Mouse (Mus musculus): Measurements from ENCODE around the gene Mtg2. TPM values are rescaled to one million over a fixed set of nuclear protein-coding genes. Genes with fewer than 3 reads are reported as not detected.

The Mtg2 gene
- polyA plus RNA-seq, 3 experiments from 2014 or later: 28.5 to 51.3 (median 40.1) TPM

GRCm38 (mm10) chr2:180053001-180053400 is 17.4 kb upstream of the Mtg2 start:
- no peak for ATAC-seq

- ATAC-seq: no peak
Measured at GRCm38 (mm10) chr2:180063338-180064131, 6.9 kb upstream of the Mtg2 start.

GRCm38 (mm10) chr2:180069770-180070480 is 463 bp upstream of the Mtg2 start:
- peak; percentile 43 for ATAC-seq

- no peak for ATAC-seq
Measured at GRCm38 (mm10) chr2:180071671-180072070, 1.3 kb downstream of the Mtg2 start.

GRCm38 (mm10) chr2:180072886-180073285 is 2.5 kb downstream of the Mtg2 start:
- ATAC-seq: no peak

- ATAC-seq: no peak
Measured at GRCm38 (mm10) chr2:180077622-180078021, 7.2 kb downstream of the Mtg2 start.

GRCm38 (mm10) chr2:180080680-180081079 is 10.3 kb downstream of the Mtg2 start:
- ATAC-seq: no peak

GRCm38 (mm10) chr2:180083063-180083462 is 12.7 kb downstream of the Mtg2 start:
- no peak for ATAC-seq

GRCm38 (mm10) chr2:180084565-180084964 is 14.2 kb downstream of the Mtg2 start:
- ATAC-seq: no peak

- no peak for ATAC-seq
Measured at GRCm38 (mm10) chr2:180085926-180086636, 15.7 kb downstream of the Mtg2 start.

GRCm38 (mm10) chr2:180086637-180087027 is 16.2 kb downstream of the Mtg2 start:
- no peak for ATAC-seq

- no peak for ATAC-seq
Measured at GRCm38 (mm10) chr2:180087472-180087871, 17.1 kb downstream of the Mtg2 start.

- no peak for ATAC-seq
Measured at GRCm38 (mm10) chr2:180090285-180090684, 19.9 kb downstream of the Mtg2 start.

GRCm38 (mm10) chr2:180095711-180096110 is 25.3 kb downstream of the Mtg2 start:
- ATAC-seq: no peak

- ATAC-seq: no peak
Measured at GRCm38 (mm10) chr2:180097585-180097984, 27.2 kb downstream of the Mtg2 start.

- ATAC-seq: no peak
Measured at GRCm38 (mm10) chr2:180098167-180098566, 27.8 kb downstream of the Mtg2 start.

- ATAC-seq: peak; percentile 35
Measured at GRCm38 (mm10) chr2:180099529-180099928, 29.1 kb downstream of the Mtg2 start.

- ATAC-seq: no peak
Measured at GRCm38 (mm10) chr2:180103151-180103977, 33.0 kb downstream of the Mtg2 start.

- peak; percentile 48 for ATAC-seq
Measured at GRCm38 (mm10) chr2:180103978-180104658, 33.7 kb downstream of the Mtg2 start, which contains the start of gene Hrh3. Gene Hrh3, minus strand, starts transcription at chr2:180104488.

- ATAC-seq: no peak
Measured at GRCm38 (mm10) chr2:180104659-180105377, 34.4 kb downstream of the Mtg2 start.

Data from inflammation-experienced regulatory T-cells, adult 6 months (primary cell).